Mouse (Mus musculus): ENCODE results near the gene Ttc27. TPM values are rescaled to one million over a fixed set of nuclear protein-coding genes. Genes with fewer than 3 reads are reported as not detected.

Ttc27 gene
- polyA plus RNA-seq, 1 experiment = 0.39 TPM

DNA sequence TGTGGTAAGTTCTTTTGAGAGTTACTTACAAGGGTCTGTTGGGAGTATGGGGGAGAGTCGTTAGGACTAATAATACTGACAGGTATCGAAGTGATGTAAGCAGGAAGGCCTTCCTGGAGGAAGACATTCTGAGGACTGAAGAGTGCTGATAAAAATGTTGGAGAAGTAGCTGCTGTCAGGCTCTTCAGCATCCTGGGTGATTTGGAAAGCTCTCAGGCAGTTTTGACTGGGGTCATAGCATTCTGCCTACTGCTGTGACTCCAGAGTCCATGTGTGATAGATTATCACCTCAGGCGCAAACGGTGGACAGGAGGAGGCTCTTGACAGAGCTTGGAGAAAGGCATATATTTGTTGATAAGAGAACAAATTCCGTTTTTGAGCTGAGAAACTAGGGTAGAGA is 12.1 kb upstream of the Ttc27 start:
- Histone ChIP-seq H3K4me1 (ENCODE audit: control insufficient read depth) (no peaks in the 10 kb centered on the region), H3K36me3 (ENCODE audit: control insufficient read depth) (peaks cover 35% of the 10 kb centered on the region), H3K9me3 (ENCODE audit: control insufficient read depth, low read length) (no peaks in the 10 kb centered on the region), H3K4me3 (replicated peaks) (no peak overlapping the region), H3K27me3 (ENCODE audit: control insufficient read depth) (no peaks in the 10 kb centered on the region)
- no peak for TF ChIP-seq TAL1 (IDR thresholded peaks at IDR 0.05; ENCODE audit: low read length)
- TF ChIP-seq GATA1 (IDR thresholded peaks at IDR 0.05; ENCODE audit: low read length) = no peak

DNA sequence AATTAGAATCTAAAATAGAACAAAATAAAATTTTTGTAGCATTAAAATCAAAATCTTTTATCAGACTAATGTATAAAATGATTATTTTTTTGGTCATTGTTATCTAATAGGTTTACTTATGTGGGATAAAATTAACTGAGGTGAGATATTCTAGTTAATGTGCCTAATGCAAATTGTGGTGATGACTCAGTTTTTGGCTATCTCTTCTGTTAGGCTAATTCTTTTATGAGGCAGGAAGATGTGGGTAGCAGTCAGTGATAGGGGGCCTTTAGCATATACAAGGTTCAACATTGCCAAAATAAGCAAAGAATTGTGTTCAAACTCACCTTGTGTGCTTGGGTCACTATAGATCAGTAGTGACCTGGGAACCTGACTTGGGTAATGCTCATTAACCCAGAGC is 10.9 kb upstream of the Ttc27 start:
- H3K4me1 ChIP-seq (ENCODE audit: control insufficient read depth) = no peaks in the 10 kb centered on the region
- no peak overlapping the region for H3K4me3 ChIP-seq (replicated peaks)
- H3K27me3 ChIP-seq (ENCODE audit: control insufficient read depth) = no peaks in the 10 kb centered on the region
- H3K36me3 ChIP-seq (ENCODE audit: control insufficient read depth) = peaks cover 28% of the 10 kb centered on the region
- TF ChIP-seq GATA1 (IDR thresholded peaks at IDR 0.05; ENCODE audit: low read length) (no peak), TAL1 (IDR thresholded peaks at IDR 0.05; ENCODE audit: low read length) (no peak)
- no peaks in the 10 kb centered on the region for H3K9me3 ChIP-seq (ENCODE audit: control insufficient read depth, low read length)

DNA sequence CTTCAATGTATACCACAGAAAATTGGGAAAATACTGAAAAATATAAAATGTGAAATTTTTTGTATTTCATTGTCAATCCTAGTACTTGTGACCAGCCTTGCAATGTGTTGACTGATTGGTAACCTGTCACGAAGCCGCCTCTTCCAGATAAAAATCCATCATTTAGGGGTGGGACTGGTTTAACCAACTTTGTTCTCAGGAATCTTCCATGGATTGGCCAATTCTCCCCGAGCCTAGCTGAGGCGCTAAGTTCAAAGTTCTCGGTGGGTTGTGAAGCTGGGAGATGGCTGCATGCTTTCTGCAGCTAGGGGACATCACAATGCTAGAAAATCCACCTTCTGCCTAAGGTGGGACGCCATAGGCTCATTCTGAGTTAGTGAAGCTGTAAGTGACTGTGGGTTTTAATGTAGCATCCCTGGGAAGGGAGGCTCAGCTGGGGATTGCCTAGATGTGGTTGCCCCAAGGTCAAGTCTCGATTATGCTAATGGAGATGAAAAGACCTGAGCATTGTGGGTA is 9.8 kb upstream of the Ttc27 start:
- no peaks in the 10 kb centered on the region for H3K27me3 ChIP-seq (ENCODE audit: control insufficient read depth)
- peaks cover 19% of the 10 kb centered on the region for H3K36me3 ChIP-seq (ENCODE audit: control insufficient read depth)
- no peaks in the 10 kb centered on the region for H3K4me1 ChIP-seq (ENCODE audit: control insufficient read depth)
- TF ChIP-seq GATA1 (IDR thresholded peaks at IDR 0.05; ENCODE audit: low read length) = no peak
- H3K9me3 ChIP-seq (ENCODE audit: control insufficient read depth, low read length) = no peaks in the 10 kb centered on the region
- no peak overlapping the region for H3K4me3 ChIP-seq (replicated peaks)

DNA sequence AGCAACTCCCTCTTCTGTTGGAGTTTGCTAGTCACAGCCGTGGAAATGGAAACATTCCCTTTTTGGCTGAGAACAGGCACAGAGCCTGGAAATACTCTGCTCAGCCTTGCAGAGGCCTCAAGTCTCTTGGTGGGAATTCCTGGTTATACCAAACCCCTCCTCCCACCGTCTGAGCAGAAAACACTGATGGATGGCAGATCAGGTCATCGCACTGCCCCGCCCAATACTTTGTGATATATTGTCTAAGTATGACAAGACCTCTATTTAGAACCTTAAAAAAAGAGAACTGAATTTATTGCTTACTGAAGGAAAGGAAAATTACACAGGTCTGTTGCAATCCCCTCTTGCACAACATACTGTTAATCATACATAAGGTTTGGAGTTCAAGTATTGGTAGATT is 6.8 kb upstream of the Ttc27 start:
- no peak overlapping the region for H3K4me3 ChIP-seq (replicated peaks)
- peaks cover 6% of the 10 kb centered on the region for H3K27me3 ChIP-seq (ENCODE audit: control insufficient read depth)
- no peaks in the 10 kb centered on the region for H3K9me3 ChIP-seq (ENCODE audit: control insufficient read depth, low read length)
- H3K36me3 ChIP-seq (ENCODE audit: control insufficient read depth) = no peaks in the 10 kb centered on the region; the same call in 1 of the 2 replicates
- H3K4me1 ChIP-seq (ENCODE audit: control insufficient read depth) = no peaks in the 10 kb centered on the region
- TF ChIP-seq GATA1 (IDR thresholded peaks at IDR 0.05; ENCODE audit: low read length) = no peak
- no peak for TF ChIP-seq TAL1 (IDR thresholded peaks at IDR 0.05; ENCODE audit: low read length)

DNA sequence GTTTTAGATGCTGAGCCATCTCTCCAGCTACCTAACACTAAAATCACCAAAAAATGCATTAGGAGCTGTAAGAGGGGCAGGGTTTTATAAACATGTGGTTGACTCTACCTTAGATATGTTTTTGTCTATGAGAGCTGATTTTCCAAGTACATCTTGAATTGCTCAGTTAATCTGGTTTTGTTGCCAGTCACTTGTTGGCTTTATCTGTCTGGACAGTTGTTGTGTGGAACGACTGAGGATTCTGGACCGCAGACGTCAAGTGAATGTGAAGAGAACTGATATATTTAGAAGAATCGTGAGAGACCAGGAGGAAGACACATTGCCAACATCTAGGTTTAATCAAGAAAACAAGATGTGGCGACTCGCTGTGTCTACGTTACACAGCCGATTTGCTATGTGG is 5.9 kb upstream of the Ttc27 start:
- no peaks in the 10 kb centered on the region for H3K9me3 ChIP-seq (ENCODE audit: control insufficient read depth, low read length)
- no peak overlapping the region for H3K4me3 ChIP-seq (replicated peaks)
- no peaks in the 10 kb centered on the region for H3K4me1 ChIP-seq (ENCODE audit: control insufficient read depth)
- peaks cover 6% of the 10 kb centered on the region for H3K27me3 ChIP-seq (ENCODE audit: control insufficient read depth)
- H3K36me3 ChIP-seq (ENCODE audit: control insufficient read depth) = no peaks in the 10 kb centered on the region
- no peak for TF ChIP-seq GATA1 (IDR thresholded peaks at IDR 0.05; ENCODE audit: low read length)

DNA sequence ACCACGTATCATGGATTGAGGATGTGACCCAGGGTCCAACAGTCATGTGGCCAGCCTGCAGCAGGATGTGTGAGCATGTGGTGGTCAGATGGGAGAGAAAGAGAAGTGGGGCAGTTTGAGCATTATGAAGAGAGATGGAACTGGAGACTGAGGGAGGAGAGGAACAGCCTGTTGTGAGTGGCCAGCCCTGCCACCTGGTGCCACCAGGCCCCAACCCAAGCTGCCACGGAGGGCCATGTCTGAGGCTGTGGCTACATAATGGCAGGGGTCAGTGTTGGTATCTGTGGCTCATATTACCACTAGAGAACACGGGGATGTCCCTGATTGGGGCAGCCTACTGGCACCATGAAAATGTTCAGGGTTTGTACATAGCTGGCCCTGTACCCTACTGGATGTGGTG is 2.4 kb upstream of the Ttc27 start:
- Histone ChIP-seq H3K36me3 (ENCODE audit: control insufficient read depth) (peaks cover under 1% of the 10 kb centered on the region; the same call in 1 of the 2 replicates), H3K27me3 (ENCODE audit: control insufficient read depth) (peaks cover 6% of the 10 kb centered on the region), H3K4me1 (ENCODE audit: control insufficient read depth) (peaks cover 21% of the 10 kb centered on the region), H3K9me3 (ENCODE audit: control insufficient read depth, low read length) (no peaks in the 10 kb centered on the region), H3K4me3 (replicated peaks) (no peak overlapping the region)
- TF ChIP-seq GATA1 (IDR thresholded peaks at IDR 0.05; ENCODE audit: low read length) (no peak), TAL1 (IDR thresholded peaks at IDR 0.05; ENCODE audit: low read length) (no peak)

DNA sequence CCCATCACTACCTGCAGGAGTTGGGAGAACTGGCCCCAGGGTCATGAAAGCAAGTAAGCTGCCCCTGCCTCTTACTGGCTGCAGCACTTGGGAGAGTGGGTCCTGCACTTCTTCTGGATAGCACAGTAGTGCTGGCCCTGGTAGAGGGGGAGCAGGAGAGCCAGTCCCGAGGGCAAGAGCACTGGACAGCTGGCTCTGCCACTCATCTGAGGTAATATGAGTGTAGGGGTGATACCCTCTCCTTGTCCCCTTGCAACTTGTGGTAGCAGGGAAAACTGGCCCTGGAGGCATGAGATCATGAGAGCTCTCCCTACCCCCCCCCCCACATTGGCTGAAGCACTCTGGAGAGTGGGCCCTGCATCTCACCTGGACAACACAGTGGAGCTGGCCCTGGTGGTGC is 1.8 kb upstream of the Ttc27 start:
- H3K4me3 ChIP-seq (replicated peaks) = no peak overlapping the region
- H3K36me3 ChIP-seq (ENCODE audit: control insufficient read depth) = peaks cover 3% of the 10 kb centered on the region; the same call in 1 of the 2 replicates
- no peak for TF ChIP-seq GATA1 (IDR thresholded peaks at IDR 0.05; ENCODE audit: low read length)
- TF ChIP-seq TAL1 (IDR thresholded peaks at IDR 0.05; ENCODE audit: low read length) = no peak
- H3K27me3 ChIP-seq (ENCODE audit: control insufficient read depth) = peaks cover 6% of the 10 kb centered on the region
- no peaks in the 10 kb centered on the region for H3K9me3 ChIP-seq (ENCODE audit: control insufficient read depth, low read length)
- peaks cover 21% of the 10 kb centered on the region for H3K4me1 ChIP-seq (ENCODE audit: control insufficient read depth)

DNA sequence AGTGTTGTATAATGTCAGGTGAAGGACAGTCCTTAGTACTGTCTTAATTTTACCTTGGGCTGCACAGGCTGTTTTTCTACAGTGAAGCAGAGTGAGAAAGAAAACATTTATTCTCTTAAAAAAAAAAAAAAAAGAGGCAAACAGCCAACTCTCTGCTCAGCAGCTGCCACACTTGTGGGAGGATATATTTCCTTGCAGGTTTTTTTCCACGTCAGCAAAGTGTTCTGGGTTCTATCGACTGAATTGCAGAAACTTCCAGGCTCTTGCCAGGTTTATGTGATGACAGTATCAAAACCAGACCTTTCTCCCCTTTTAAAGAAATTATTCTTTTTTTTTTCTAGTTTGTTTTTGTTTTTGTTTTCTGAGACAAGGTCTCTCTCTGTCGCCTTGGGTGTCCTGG is 889 bp upstream of the Ttc27 start:
- H3K27me3 ChIP-seq (ENCODE audit: control insufficient read depth) = peaks cover 6% of the 10 kb centered on the region
- no peaks in the 10 kb centered on the region for H3K9me3 ChIP-seq (ENCODE audit: control insufficient read depth, low read length)
- peaks cover 9% of the 10 kb centered on the region for H3K36me3 ChIP-seq (ENCODE audit: control insufficient read depth)
- peaks cover 21% of the 10 kb centered on the region for H3K4me1 ChIP-seq (ENCODE audit: control insufficient read depth)
- H3K4me3 ChIP-seq (replicated peaks) = peak overlapping the region; percentile 83
- no peak for TF ChIP-seq GATA1 (IDR thresholded peaks at IDR 0.05; ENCODE audit: low read length)

DNA sequence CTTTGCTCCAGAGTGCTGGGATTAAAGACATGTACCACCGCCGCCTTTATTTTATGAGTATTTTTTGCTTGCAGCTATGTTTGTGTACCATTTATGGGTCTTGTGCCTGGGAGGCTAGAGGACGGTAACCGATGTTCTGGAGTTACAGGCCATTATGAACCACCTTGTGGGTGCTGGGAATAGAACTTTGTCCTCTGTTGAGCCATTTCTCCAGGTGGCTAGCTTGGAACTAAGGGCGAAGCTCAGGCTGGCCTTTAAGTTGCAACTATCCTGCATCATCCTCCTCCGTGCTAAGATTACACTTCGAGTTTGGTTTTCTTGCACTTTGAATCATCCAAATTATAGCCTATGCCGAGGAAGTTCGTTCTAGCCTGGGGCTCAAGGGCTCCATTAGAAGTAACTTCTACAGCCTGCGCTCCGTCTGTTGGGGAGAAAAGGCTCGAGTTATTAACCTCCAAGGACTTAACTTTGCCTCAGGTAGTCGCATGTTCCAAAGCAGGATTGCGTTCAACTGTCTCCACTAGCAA is 378 bp upstream of the Ttc27 start:
- Histone ChIP-seq H3K36me3 (ENCODE audit: control insufficient read depth) (peaks cover 14% of the 10 kb centered on the region), H3K27me3 (ENCODE audit: control insufficient read depth) (peaks cover 6% of the 10 kb centered on the region), H3K9me3 (ENCODE audit: control insufficient read depth, low read length) (no peaks in the 10 kb centered on the region), H3K4me1 (ENCODE audit: control insufficient read depth) (peaks cover 21% of the 10 kb centered on the region), H3K4me3 (replicated peaks) (peak overlapping the region; percentile 83)
- TF ChIP-seq TAL1 (IDR thresholded peaks at IDR 0.05; ENCODE audit: low read length) (no peak), GATA1 (IDR thresholded peaks at IDR 0.05; ENCODE audit: low read length) (no peak)

DNA sequence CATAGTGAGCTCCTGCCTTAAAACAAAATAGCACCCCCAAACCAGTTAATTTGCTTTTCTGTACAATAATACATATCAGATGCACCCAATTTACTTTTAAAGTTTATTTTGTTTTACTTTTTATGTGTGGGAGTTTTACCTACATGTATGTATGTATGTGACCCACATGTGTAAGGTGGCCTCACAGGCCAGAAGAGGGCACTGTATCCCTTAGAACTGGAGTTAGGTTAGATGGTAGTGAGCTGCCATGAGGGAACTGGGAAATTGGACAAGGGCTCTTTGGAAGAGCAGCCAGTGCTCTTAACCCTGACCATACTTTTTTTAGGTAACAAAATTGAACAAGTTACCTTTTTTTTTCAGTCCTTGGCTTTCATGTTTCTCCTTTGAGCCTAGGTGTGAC is 15.3 kb downstream of the Ttc27 start:
- H3K36me3 ChIP-seq (ENCODE audit: control insufficient read depth) = peaks cover 25% of the 10 kb centered on the region
- no peaks in the 10 kb centered on the region for H3K27me3 ChIP-seq (ENCODE audit: control insufficient read depth)
- no peaks in the 10 kb centered on the region for H3K9me3 ChIP-seq (ENCODE audit: control insufficient read depth, low read length)
- TF ChIP-seq GATA1 (IDR thresholded peaks at IDR 0.05; ENCODE audit: low read length) = no peak
- no peak for TF ChIP-seq TAL1 (IDR thresholded peaks at IDR 0.05; ENCODE audit: low read length)
- H3K4me3 ChIP-seq (replicated peaks) = no peak overlapping the region
- H3K4me1 ChIP-seq (ENCODE audit: control insufficient read depth) = no peaks in the 10 kb centered on the region
